Mouse (Mus musculus): ENCODE measurements around the gene Vmn1r70. TPM values are rescaled to one million over a fixed set of nuclear protein-coding genes. Genes with fewer than 3 reads are reported as not detected.

The Vmn1r70 gene
- polyA plus RNA-seq (2014; fragmentation: Illumina TruSeq; extraction: RNeasy Lipid Tissue Mini Kit (QIAGEN cat#74804); ENCODE audit: low read depth, low replicate concordance), result not detected

GRCm38 (mm10) chr7:10631232-10631631 is at the start of gene Vmn1r70:
Gene Vmn1r70 (plus strand): TSS chr7:10631532.

GRCm38 (mm10) chr7:10613559-10613958 is 17.8 kb upstream of the Vmn1r70 start, which contains the start of gene Vmn1r69:
Gene Vmn1r69 (minus strand): TSS chr7:10613659.

Other genes starting within 250 kb of the Vmn1r70 start
- not detected for gene Vmn1r67, start 188.2 kb upstream of the Vmn1r70 start, polyA plus RNA-seq (2014; fragmentation: Illumina TruSeq; extraction: RNeasy Lipid Tissue Mini Kit (QIAGEN cat#74804); ENCODE audit: low read depth, low replicate concordance)
- 5.8 TPM for gene Zik1, start 136.1 kb upstream of the Vmn1r70 start, polyA plus RNA-seq (2014; fragmentation: Illumina TruSeq; extraction: RNeasy Lipid Tissue Mini Kit (QIAGEN cat#74804); ENCODE audit: low read depth, low replicate concordance)
- 0.03 TPM for gene Vmn1r68, start 73.0 kb upstream of the Vmn1r70 start, polyA plus RNA-seq (2014; fragmentation: Illumina TruSeq; extraction: RNeasy Lipid Tissue Mini Kit (QIAGEN cat#74804); ENCODE audit: low read depth, low replicate concordance)
- not detected for gene Vmn1r69, start 17.9 kb upstream of the Vmn1r70 start, polyA plus RNA-seq (2014; fragmentation: Illumina TruSeq; extraction: RNeasy Lipid Tissue Mini Kit (QIAGEN cat#74804); ENCODE audit: low read depth, low replicate concordance)
- gene Nlrp4b, start 56.3 kb downstream of the Vmn1r70 start, polyA plus RNA-seq (2014; fragmentation: Illumina TruSeq; extraction: RNeasy Lipid Tissue Mini Kit (QIAGEN cat#74804); ENCODE audit: low read depth, low replicate concordance), result not detected
- not detected for gene Vmn1r71, start 122.8 kb downstream of the Vmn1r70 start, polyA plus RNA-seq (2014; fragmentation: Illumina TruSeq; extraction: RNeasy Lipid Tissue Mini Kit (QIAGEN cat#74804); ENCODE audit: low read depth, low replicate concordance)